Mouse (Mus musculus): ENCODE data around the gene Bach2. TPM values are rescaled to one million over a fixed set of nuclear protein-coding genes. Genes with fewer than 3 reads are reported as not detected.

Gene Bach2
- polyA plus RNA-seq, 1 experiment from 2014 or later, result 27.7 TPM

GRCm38 (mm10) chr4:32304221-32304703 is 65.7 kb downstream of the Bach2 start:
- Histone ChIP-seq H3K4me3 (replicated peaks) (no peak overlapping the region), H3K27me3 (no peaks in the 10 kb centered on the region), H3K9ac (no peak overlapping the region), H3K36me3 (replicated peaks) (no peaks in the 10 kb centered on the region), H3K9me3 (no peaks in the 10 kb centered on the region), H3K4me1 (peaks cover 52% of the 10 kb centered on the region), H3K4me2 (peak overlapping the region; percentile 47), H3K27ac (peak overlapping the region; percentile 94)
- WGBS, result 30% methylated on average over 6 of the region's 6 CpGs
- no peak; the same call in 1 of the 2 replicates for ATAC-seq (ENCODE audit: low FRiP score)

DNA sequence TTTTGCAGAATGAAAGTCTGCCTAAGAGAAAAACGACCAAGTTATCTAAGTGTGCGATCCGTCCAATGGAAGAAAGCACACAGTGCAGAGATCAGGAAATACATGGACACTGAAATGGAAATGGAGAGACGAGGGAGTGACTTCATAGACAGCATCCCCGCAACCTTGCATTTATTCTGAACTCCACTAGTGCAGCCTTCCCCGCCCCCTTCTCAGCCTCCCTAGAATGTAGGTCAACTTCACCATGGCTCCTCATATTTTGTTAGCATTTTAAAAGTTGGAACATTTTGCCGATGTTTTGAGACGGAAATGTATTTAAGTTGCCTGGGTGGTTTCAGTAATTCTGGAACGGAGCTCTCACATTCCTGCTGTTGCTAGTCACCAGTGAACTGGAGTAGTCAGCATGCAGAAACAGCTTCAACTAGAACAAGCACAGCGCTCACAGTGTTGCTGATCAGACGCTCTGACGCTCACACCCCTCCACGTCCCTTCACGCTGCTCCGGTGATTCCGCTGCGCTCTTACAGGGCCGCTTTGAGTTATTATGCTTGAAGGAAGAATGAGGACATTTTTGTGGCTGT is 66.5 kb downstream of the Bach2 start:
- H3K4me1 ChIP-seq, result peaks cover 52% of the 10 kb centered on the region
- H3K27ac ChIP-seq, result peak overlapping the region; percentile 94; the same call in 1 of the 2 replicates

GRCm38 (mm10) chr4:32305683-32306082 is 67.1 kb downstream of the Bach2 start:
- H3K4me1 ChIP-seq, result peaks cover 52% of the 10 kb centered on the region
- H3K27ac ChIP-seq, result peak overlapping the region; percentile 94; the same call in 1 of the 2 replicates
- ATAC-seq (ENCODE audit: low FRiP score), result no peak
- no peak overlapping the region for H3K9ac ChIP-seq
- 76% methylated on average over 6 of the region's 6 CpGs for WGBS
- H3K27me3 ChIP-seq, result no peaks in the 10 kb centered on the region
- no peaks in the 10 kb centered on the region for H3K9me3 ChIP-seq
- H3K4me2 ChIP-seq, result no peak overlapping the region
- no peak overlapping the region for H3K4me3 ChIP-seq (replicated peaks)
- no peaks in the 10 kb centered on the region for H3K36me3 ChIP-seq (replicated peaks)

More for the DNA sequence above, 66.5 kb downstream of the Bach2 start:
- Histone ChIP-seq H3K27me3 (no peaks in the 10 kb centered on the region), H3K9ac (no peak overlapping the region), H3K9me3 (no peaks in the 10 kb centered on the region), H3K4me3 (replicated peaks) (no peak overlapping the region), H3K4me2 (no peak overlapping the region), H3K36me3 (replicated peaks) (no peaks in the 10 kb centered on the region)
- 62% methylated on average over 18 of the region's 18 CpGs for WGBS
- no peak for ATAC-seq (ENCODE audit: low FRiP score)

DNA sequence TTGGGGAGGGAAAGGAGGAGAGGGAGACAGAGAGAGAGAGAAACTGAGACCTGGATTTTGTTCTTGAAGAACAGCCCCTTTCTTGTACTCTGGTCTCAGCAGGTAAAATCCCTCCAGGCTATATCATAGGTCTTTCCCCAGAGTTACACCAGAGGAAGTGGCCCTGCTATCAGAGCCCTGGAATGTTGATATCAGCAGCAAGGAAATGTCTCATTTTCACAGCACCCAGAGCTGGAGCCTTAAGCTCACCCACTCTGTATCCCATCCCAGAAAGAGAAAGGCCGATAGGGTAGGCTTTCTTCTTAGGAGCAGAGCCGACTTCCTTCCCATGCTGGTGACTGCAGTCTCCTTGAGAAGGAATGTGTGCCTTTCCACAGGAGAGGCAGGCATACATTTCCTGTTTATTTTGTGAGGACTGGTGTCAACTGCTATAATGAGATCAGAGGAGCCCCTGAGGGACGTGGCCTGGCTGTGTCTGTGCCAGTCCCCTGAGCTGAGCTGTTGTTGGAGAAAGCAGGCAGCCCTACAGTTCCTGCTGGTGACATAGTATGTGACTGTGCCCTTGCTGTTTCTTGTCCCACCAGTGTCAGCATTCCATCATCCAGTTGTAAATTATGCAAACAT is 67.7 kb downstream of the Bach2 start:
- Histone ChIP-seq H3K4me2 (no peak overlapping the region), H3K27me3 (no peaks in the 10 kb centered on the region), H3K4me1 (peaks cover 49% of the 10 kb centered on the region), H3K4me3 (replicated peaks) (no peak overlapping the region), H3K27ac (no peak overlapping the region), H3K9me3 (no peaks in the 10 kb centered on the region), H3K9ac (no peak overlapping the region), H3K36me3 (replicated peaks) (no peaks in the 10 kb centered on the region)
- 55% methylated on average over 3 of the region's 3 CpGs for WGBS
- no peak for ATAC-seq (ENCODE audit: low FRiP score)

- H3K36me3 ChIP-seq (replicated peaks), result no peaks in the 10 kb centered on the region
- no peak overlapping the region for H3K27ac ChIP-seq
- H3K4me1 ChIP-seq, result peaks cover 48% of the 10 kb centered on the region
- ATAC-seq (ENCODE audit: low FRiP score), result no peak
- H3K9me3 ChIP-seq, result no peaks in the 10 kb centered on the region
- no peaks in the 10 kb centered on the region for H3K27me3 ChIP-seq
- no peak overlapping the region for H3K9ac ChIP-seq
- H3K4me2 ChIP-seq, result no peak overlapping the region
- no peak overlapping the region for H3K4me3 ChIP-seq (replicated peaks)
- WGBS, result 89% methylated on average over 5 of the region's 5 CpGs
Measured at GRCm38 (mm10) chr4:32307215-32307614, 68.6 kb downstream of the Bach2 start.

DNA sequence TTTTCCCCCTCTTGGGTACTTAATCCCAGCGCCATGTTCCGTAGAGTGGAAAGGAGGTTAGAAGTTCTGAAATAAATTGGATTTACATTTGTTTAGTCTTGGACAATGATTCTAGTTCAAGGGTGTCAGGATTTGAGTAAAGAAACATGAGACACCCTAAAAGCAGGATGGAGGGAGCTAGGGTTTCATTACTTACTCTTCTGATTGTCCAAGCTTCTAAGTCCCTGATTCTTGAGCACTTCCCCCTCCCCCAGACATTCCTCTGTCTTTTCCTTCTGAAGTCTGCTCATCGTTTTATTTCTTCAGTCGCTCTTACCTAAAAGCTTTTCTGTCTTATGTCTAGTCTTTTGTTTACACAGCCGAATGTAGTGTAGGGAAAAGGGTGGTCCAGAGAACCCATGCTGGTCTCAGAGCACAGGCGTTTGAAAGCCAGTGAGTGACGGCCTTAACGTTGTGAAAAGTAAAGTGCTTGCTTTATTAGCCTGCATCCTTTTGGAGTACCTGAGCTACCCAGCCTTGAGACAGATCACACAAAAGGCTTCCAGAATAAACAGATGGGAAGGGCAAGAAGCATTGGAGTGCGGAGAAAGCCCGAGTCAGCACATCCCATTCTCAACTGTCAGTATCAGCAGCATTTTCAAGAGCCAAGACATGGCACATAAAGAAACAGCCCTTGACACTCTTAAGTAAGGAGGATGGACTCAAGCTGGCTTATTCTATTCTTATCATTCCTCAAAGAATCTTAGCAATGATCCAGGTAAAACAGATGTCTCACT is 73.8 kb downstream of the Bach2 start:
- no peak overlapping the region for H3K27ac ChIP-seq

GRCm38 (mm10) chr4:32314919-32315318 is 76.3 kb downstream of the Bach2 start:
- H3K27ac ChIP-seq, result no peak overlapping the region
- H3K4me3 ChIP-seq (replicated peaks), result no peak overlapping the region
- H3K9me3 ChIP-seq, result peaks cover 11% of the 10 kb centered on the region; the same call in 1 of the 2 replicates
- ATAC-seq (ENCODE audit: low FRiP score), result no peak
- H3K4me1 ChIP-seq, result peaks cover 6% of the 10 kb centered on the region; the same call in 1 of the 2 replicates
- peaks cover 19% of the 10 kb centered on the region for H3K36me3 ChIP-seq (replicated peaks)
- H3K9ac ChIP-seq, result no peak overlapping the region
- H3K27me3 ChIP-seq, result no peaks in the 10 kb centered on the region
- 92% methylated on average over 3 of the region's 3 CpGs for WGBS
- no peak overlapping the region for H3K4me2 ChIP-seq

More for the DNA sequence above, 73.8 kb downstream of the Bach2 start:
- no peak overlapping the region for H3K9ac ChIP-seq
- peaks cover 6% of the 10 kb centered on the region for H3K36me3 ChIP-seq (replicated peaks)
- WGBS, result 55% methylated on average over 10 of the region's 10 CpGs
- H3K9me3 ChIP-seq, result peaks cover 6% of the 10 kb centered on the region; the same call in 1 of the 2 replicates
- H3K4me2 ChIP-seq, result no peak overlapping the region
- no peaks in the 10 kb centered on the region for H3K27me3 ChIP-seq
- no peak overlapping the region for H3K4me3 ChIP-seq (replicated peaks)
- peaks cover 6% of the 10 kb centered on the region; the same call in 1 of the 2 replicates for H3K4me1 ChIP-seq
- no peak for ATAC-seq (ENCODE audit: low FRiP score)

- H3K4me3 ChIP-seq (replicated peaks), result no peak overlapping the region
- peaks cover 24% of the 10 kb centered on the region for H3K36me3 ChIP-seq (replicated peaks)
- no peak for ATAC-seq (ENCODE audit: low FRiP score)
- no peak overlapping the region for H3K9ac ChIP-seq
- peaks cover 8% of the 10 kb centered on the region for H3K4me1 ChIP-seq
- H3K27ac ChIP-seq, result no peak overlapping the region
- H3K4me2 ChIP-seq, result no peak overlapping the region
- H3K27me3 ChIP-seq, result no peaks in the 10 kb centered on the region
- peaks cover 11% of the 10 kb centered on the region; the same call in 1 of the 2 replicates for H3K9me3 ChIP-seq
- 93% methylated on average over 1 of the region's 1 CpGs for WGBS
Measured at GRCm38 (mm10) chr4:32318608-32319007, 80.0 kb downstream of the Bach2 start.

GRCm38 (mm10) chr4:32319327-32319726 is 80.7 kb downstream of the Bach2 start:
- Histone ChIP-seq H3K27ac (no peak overlapping the region), H3K4me3 (replicated peaks) (no peak overlapping the region), H3K4me2 (no peak overlapping the region), H3K36me3 (replicated peaks) (peaks cover 24% of the 10 kb centered on the region), H3K9me3 (peaks cover 11% of the 10 kb centered on the region; the same call in 1 of the 2 replicates), H3K27me3 (no peaks in the 10 kb centered on the region), H3K9ac (no peak overlapping the region), H3K4me1 (peaks cover 10% of the 10 kb centered on the region)
- ATAC-seq (ENCODE audit: low FRiP score), result no peak
- WGBS, result 95% methylated on average over 3 of the region's 3 CpGs

- Histone ChIP-seq H3K27me3 (no peaks in the 10 kb centered on the region), H3K27ac (no peak overlapping the region), H3K9ac (no peak overlapping the region), H3K36me3 (replicated peaks) (peaks cover 24% of the 10 kb centered on the region), H3K4me3 (replicated peaks) (no peak overlapping the region), H3K9me3 (peaks cover 11% of the 10 kb centered on the region; the same call in 1 of the 2 replicates), H3K4me2 (no peak overlapping the region), H3K4me1 (peaks cover 17% of the 10 kb centered on the region)
- 98% methylated on average over 1 of the region's 1 CpGs for WGBS
- ATAC-seq (ENCODE audit: low FRiP score), result no peak
Measured at GRCm38 (mm10) chr4:32320039-32320438, 81.4 kb downstream of the Bach2 start.

- 0 out of 2 replicates have a peak overlapping the region, but pooled peaks have one; percentile 26 for H3K27ac ChIP-seq
- peaks cover 7% of the 10 kb centered on the region; the same call in 1 of the 2 replicates for H3K36me3 ChIP-seq (replicated peaks)
- no peak overlapping the region for H3K4me2 ChIP-seq
- no peaks in the 10 kb centered on the region for H3K9me3 ChIP-seq
- H3K4me1 ChIP-seq, result peaks cover 55% of the 10 kb centered on the region
- over 99% methylated on average over 6 of the region's 6 CpGs for WGBS
- H3K27me3 ChIP-seq, result no peaks in the 10 kb centered on the region
- ATAC-seq (ENCODE audit: low FRiP score), result no peak
- H3K9ac ChIP-seq, result no peak overlapping the region
- no peak overlapping the region for H3K4me3 ChIP-seq (replicated peaks)
Measured at GRCm38 (mm10) chr4:32324111-32324510, 85.5 kb downstream of the Bach2 start.

GRCm38 (mm10) chr4:32324967-32325366 is 86.4 kb downstream of the Bach2 start:
- Histone ChIP-seq H3K27me3 (no peaks in the 10 kb centered on the region), H3K36me3 (replicated peaks) (peaks cover 5% of the 10 kb centered on the region; the same call in 1 of the 2 replicates), H3K4me2 (no peak overlapping the region), H3K4me1 (peaks cover 57% of the 10 kb centered on the region), H3K9ac (no peak overlapping the region), H3K9me3 (no peaks in the 10 kb centered on the region), H3K27ac (0 out of 2 replicates have a peak overlapping the region, but pooled peaks have one; percentile 26), H3K4me3 (replicated peaks) (no peak overlapping the region)
- ATAC-seq (ENCODE audit: low FRiP score), result no peak
- 67% methylated on average over 4 of the region's 4 CpGs for WGBS

Data from forebrain, embryonic 12.5 days (tissue).